Mouse (Mus musculus): ENCODE data around the gene Gm20826. TPM values are rescaled to one million over a fixed set of nuclear protein-coding genes. Genes with fewer than 3 reads are reported as not detected.
"Not testable (repeated sequence)": the region's sequence is repeated elsewhere in the genome, so short reads cannot be mapped to it uniquely, and the experiment has no call there.

Gene Gm20826
- 0.04 TPM in 1 of 2 replicates, not detected in the other for polyA plus RNA-seq (2015; fragmentation: Nextera tagmentation; extraction: Ambion mirVana)

DNA sequence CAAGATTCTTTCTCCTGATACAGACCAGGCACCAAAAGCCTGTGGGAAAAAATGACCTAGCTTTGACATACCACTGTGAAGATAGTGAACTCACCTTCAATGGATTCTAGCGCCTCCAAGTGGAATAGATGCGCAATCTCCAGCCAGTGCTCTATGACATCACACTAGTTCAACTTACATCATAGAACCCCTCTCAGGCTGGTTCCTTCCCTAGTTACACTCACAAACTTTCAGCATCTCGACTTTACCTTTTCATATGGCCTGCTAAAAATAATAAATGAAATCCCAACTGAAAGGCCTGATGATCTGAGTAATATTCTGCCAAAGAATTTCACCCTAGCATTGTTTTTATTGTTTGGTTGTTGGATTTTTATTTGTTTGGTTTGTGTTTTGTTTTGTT lies at the start of gene Gm20826:
Gene Gm20826, minus strand, starts transcription at position 101 of the 400 bp plus-strand sequence.
- H3K4me3 ChIP-seq; H3K27me3 ChIP-seq; H3K4me2 ChIP-seq; H3K4me1 ChIP-seq (replicated peaks); ATAC-seq (ENCODE audit: low FRiP score); H3K27ac ChIP-seq; H3K9ac ChIP-seq; H3K9me3 ChIP-seq; H3K36me3 ChIP-seq: not testable (repeated sequence)
- WGBS: no CpG with 5 or more reads among the region's 3 CpGs

Other genes starting within 250 kb of the Gm20826 start
- not detected in 2 replicates for gene Gm21788, start 233.5 kb downstream of the Gm20826 start, polyA plus RNA-seq (2015; fragmentation: Nextera tagmentation; extraction: Ambion mirVana)
- not detected in 2 replicates for gene Gm28576, start 84.5 kb upstream of the Gm20826 start, polyA plus RNA-seq (2015; fragmentation: Nextera tagmentation; extraction: Ambion mirVana)